In the genomic region with DNA sequence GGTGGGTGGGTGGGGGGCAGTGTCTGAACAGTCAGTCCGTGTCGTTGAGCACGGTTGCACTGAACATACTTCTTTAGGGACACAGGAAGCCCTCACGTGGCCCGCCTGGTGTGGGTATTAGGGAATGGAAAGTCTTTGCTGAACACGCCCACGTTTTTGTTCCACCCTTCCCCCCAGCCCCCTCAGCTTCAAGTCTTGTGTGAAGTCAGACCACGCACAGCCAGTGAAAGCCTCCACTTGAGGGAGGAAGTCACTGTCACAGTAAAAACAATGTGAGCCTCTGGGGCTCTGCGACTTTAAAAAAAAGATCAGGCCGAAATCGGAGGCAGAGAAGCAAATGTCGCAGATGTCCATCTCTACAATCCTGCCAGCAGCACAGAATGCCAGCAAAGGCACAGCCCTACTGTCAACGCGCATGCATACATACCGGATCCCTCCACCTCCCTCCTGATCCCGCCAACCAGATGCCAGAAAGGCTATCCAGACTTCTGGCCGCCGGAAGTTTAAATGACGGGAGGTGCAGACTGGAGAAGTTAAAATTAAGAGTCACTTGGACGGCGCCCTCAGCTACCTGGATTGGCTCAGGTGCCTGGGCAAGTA, we compare ENCODE assay signal across 8 mouse cellular contexts. TPM values are rescaled to one million over a fixed set of nuclear protein-coding genes. Genes with fewer than 3 reads are reported as not detected.
DNase-seq lines count a peak whose midpoint lies in the region; ATAC-seq lines count a peak whose summit lies in the region.

No protein-coding gene starts in this region.

- no peak overlapping the region for H3K27ac ChIP-seq in hindbrain, embryonic 14.5 days

- no peaks in the 10 kb centered on the region for H3K27me3 ChIP-seq in hindbrain, embryonic 14.5 days (ENCODE audit: control insufficient read depth, insufficient read depth, low read length)

- H3K9me3 ChIP-seq in hindbrain, embryonic 14.5 days (ENCODE audit: control insufficient read depth, low read length): no peaks in the 10 kb centered on the region

- no peaks in the 10 kb centered on the region for H3K36me3 ChIP-seq in hindbrain, embryonic 14.5 days (replicated peaks; ENCODE audit: control insufficient read depth, insufficient read depth)

- peak overlapping the region; percentile 79 for H3K4me2 ChIP-seq in hindbrain, embryonic 14.5 days (replicated peaks)

- peak; percentile 75 for ATAC-seq in hindbrain, embryonic 14.5 days (ENCODE audit: low FRiP score)

- peak; percentile 40 for DNase-seq in MEL-GATA-1-ER (ENCODE audit: extremely low read depth, low read depth)
- DNase-seq in cerebellum, postnatal 10 days: peak; percentile 84 to 87
- DNase-seq in frontal cortex, postnatal 36 days (ENCODE audit: low spot score in 2 of 2): peak; percentile 60 to 68
- DNase-seq in hindbrain, embryonic 14.5 days (ENCODE audit: low spot score): peak; percentile 64
- DNase-seq in layer of hippocampus, postnatal 36 days: peak; percentile 31 to 45
- DNase-seq in lung, postnatal 14 days: peak; percentile 80
- peak; percentile 67 for DNase-seq in retina, postnatal 1 day
- peak; percentile 65 for DNase-seq in thymus, postnatal 4 days

- H3K4me3 ChIP-seq in hindbrain, embryonic 14.5 days (replicated peaks; ENCODE audit: low read length): peak overlapping the region; percentile 42

- H3K4me1 ChIP-seq in hindbrain, embryonic 14.5 days (replicated peaks; ENCODE audit: control insufficient read depth, insufficient read depth, low read length): 0 out of 2 replicates have a peak, but pooled peaks cover 5% of the 10 kb centered on the region

- H3K9ac ChIP-seq in hindbrain, embryonic 14.5 days: peak overlapping the region; percentile 52

- 4% methylated on average over 21 of the region's 21 CpGs for WGBS in hindbrain, embryonic 14.5 days

RNA-seq across cellular contexts. Expression of a gene that starts 4.1 kb away (rescaled TPM):
- polyA plus RNA-seq in hindbrain, embryonic 14.5 days (2014; fragmentation: Nextera tagmentation; extraction: Ambion mirVana): 8.7 and 10.3 TPM in 2 replicates
- 10 to 100 TPM; 27.1 to 30.8 TPM for total RNA-seq in layer of hippocampus, postnatal 36 days (2021)

RNA-seq across cellular contexts. Expression of a gene that starts 34.4 kb away (rescaled TPM):
- polyA plus RNA-seq in hindbrain, embryonic 14.5 days (2014; fragmentation: Nextera tagmentation; extraction: Ambion mirVana): not detected in 2 replicates
- not detected for total RNA-seq in layer of hippocampus, postnatal 36 days (2021)
